Mouse (Mus musculus): ENCODE data around the gene Tmem170b.

DNA sequence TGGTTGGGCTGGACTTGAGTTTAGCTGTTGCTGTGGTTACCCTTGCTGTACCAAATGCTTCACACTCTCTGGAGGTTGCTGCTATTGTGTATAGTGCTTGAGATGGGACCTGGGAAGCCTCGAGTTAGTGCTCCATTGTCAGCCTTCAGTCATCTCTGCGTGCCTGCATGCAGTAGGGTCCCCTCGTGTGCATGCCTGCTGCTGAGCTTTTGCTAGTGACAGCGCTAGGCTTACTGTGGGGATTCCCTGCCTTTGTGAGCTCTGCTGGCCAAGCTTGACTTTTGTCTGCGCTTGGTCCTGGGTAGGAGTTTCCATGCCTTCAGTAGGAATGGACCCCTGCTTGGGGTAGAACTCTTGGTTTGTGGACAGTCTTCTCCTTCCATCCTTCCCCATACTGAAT is 9.3 kb downstream of the Tmem170b start:
- TF ChIP-seq CTCF (IDR thresholded peaks at IDR 0.05; ENCODE audit: low read depth), result no peak
- TF ChIP-seq EP300 (optimal IDR thresholded peaks at IDR 0.05), result no peak

All from stomach, postnatal 0 days (tissue).